Comparison of ENCODE assay signal across 9 mouse cellular contexts in the genomic region with DNA sequence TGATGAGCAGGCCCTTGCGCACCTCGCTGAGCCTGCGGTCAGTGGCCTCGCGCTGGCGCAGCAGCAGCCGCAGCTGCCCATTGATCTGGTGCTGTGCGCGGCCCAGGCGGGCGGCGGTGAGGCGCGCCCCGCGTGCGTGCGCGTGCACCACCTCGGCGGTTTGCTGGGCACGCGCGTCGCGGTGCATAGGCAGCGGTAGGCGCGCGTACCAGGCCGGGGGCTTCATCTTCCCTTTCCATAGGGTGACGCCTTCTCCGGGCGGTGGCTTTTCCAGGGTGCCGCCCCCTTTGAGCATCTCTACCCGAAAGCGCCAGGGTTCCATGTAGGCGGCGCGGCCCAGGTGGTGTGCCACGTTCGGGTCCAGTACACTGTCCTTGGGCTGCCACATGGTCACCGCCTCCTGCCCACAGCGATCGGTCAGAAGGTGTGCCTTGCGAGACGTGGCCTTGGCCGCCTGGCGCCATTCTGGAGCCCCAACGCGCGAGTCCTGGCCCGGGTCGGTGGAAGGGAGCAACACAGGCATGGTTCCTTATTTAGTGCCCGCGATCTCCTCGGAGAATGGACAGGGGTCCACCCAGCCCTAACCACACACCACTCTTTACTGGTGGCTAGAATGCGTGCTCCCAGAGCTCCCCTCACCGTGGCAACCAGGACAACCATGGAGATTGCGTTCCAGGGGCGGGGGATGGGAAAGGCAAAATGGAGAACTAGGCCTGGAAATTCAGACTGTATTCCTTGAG. TPM values are rescaled to one million over a fixed set of nuclear protein-coding genes. Genes with fewer than 3 reads are reported as not detected.
A peak's percentile ranks its signal among the peaks of the same experiment; 100 is the strongest.
DNase-seq lines count a peak whose midpoint lies in the region; ATAC-seq and TF ChIP-seq lines count a peak whose summit lies in the region.
"Had no signal": no experiment of that assay in that cellular context is flagged by ENCODE, and none has a peak within 500 bp of the region (broad histone marks: within the 10 kb centered on the region; RNA-seq: fewer than 3 reads in every experiment).

Gene Ccdc105 (minus strand): TSS at position 614 of the 740 bp plus-strand sequence.

- TF ChIP-seq POLR2A in testis, adult 2 months (IDR thresholded peaks at IDR 0.05; ENCODE audit: control insufficient read depth, low read depth, low read length) = peak; percentile 72

- peak; percentile 87 for ATAC-seq in frontal cortex, adult (ENCODE audit: low TSS enrichment)
- peak; percentile 95 for ATAC-seq in hindbrain, embryonic 16.5 days
- ATAC-seq in midbrain, embryonic 15.5 days (replicated peaks) = peak; percentile 96

- TF ChIP-seq CTCF in testis, adult 2 months (IDR thresholded peaks at IDR 0.05; ENCODE audit: control insufficient read depth, insufficient read depth, insufficient replicate concordance, low read depth, low read length) = no peak

- DNase-seq in adrenal gland, postnatal 10 days = peak; percentile 76
- peak; percentile 83 for DNase-seq in cerebellum, adult 9-10 months
- peak; percentile 76 to 88 for DNase-seq in left cerebral cortex, postnatal 36 days (ENCODE audit: low spot score in 2 of 2)
- no peak for DNase-seq in thymus, postnatal 10 days (ENCODE audit: low spot score in 2 of 2)

- H3K4me3 ChIP-seq in hindbrain, embryonic 16.5 days (ENCODE audit: low read length) = peak within 1 kb of the TSS; percentile 58
- H3K4me3 ChIP-seq in midbrain, embryonic 15.5 days = peak within 1 kb of the TSS; percentile 54
- peak within 1 kb of the TSS; percentile 82 for H3K4me3 ChIP-seq in testis, adult 2 months (ENCODE audit: control insufficient read depth, low read depth, low read length)

- no peaks in the 10 kb centered on the region for H3K9me3 ChIP-seq in hindbrain, embryonic 16.5 days (ENCODE audit: control insufficient read depth, low read length)
- no peaks in the 10 kb centered on the region for H3K9me3 ChIP-seq in midbrain, embryonic 15.5 days

- H3K27me3 ChIP-seq in hindbrain, embryonic 16.5 days (replicated peaks; ENCODE audit: control insufficient read depth, insufficient read depth, low read length) = no peaks in the 10 kb centered on the region
- no peaks in the 10 kb centered on the region for H3K27me3 ChIP-seq in midbrain, embryonic 15.5 days (replicated peaks)
- no peaks in the 10 kb centered on the region for H3K27me3 ChIP-seq in testis, adult 2 months (ENCODE audit: control insufficient read depth, insufficient read depth, low read length)

- H3K36me3 ChIP-seq in hindbrain, embryonic 16.5 days (ENCODE audit: control insufficient read depth, insufficient read depth, low read length) = no peaks in the 10 kb centered on the region
- no peaks in the 10 kb centered on the region for H3K36me3 ChIP-seq in midbrain, embryonic 15.5 days (replicated peaks)
- H3K36me3 ChIP-seq in testis, adult 2 months (ENCODE audit: control insufficient read depth, insufficient read depth, low read length) = no peaks in the 10 kb centered on the region

- peaks cover 5% of the 10 kb centered on the region for H3K4me1 ChIP-seq in hindbrain, embryonic 16.5 days (ENCODE audit: control insufficient read depth, insufficient read depth, low read depth, low read length)
- H3K4me1 ChIP-seq in midbrain, embryonic 15.5 days = peaks cover 20% of the 10 kb centered on the region
- H3K4me1 ChIP-seq in testis, adult 2 months (ENCODE audit: control insufficient read depth, insufficient read depth, low read length) = peaks cover 17% of the 10 kb centered on the region

- peak within 1 kb of the TSS; percentile 93 for H3K4me2 ChIP-seq in hindbrain, embryonic 16.5 days (ENCODE audit: low read length)
- peak within 1 kb of the TSS; percentile 87 for H3K4me2 ChIP-seq in midbrain, embryonic 15.5 days

- H3K9ac ChIP-seq in hindbrain, embryonic 16.5 days (ENCODE audit: low read depth, low read length) = peak within 1 kb of the TSS; percentile 88
- H3K9ac ChIP-seq in midbrain, embryonic 15.5 days = peak within 1 kb of the TSS; percentile 79

- H3K27ac ChIP-seq in hindbrain, embryonic 16.5 days (ENCODE audit: low read depth, low read length) = peak within 1 kb of the TSS; percentile 95
- H3K27ac ChIP-seq in midbrain, embryonic 15.5 days = peak within 1 kb of the TSS; percentile 92
- H3K27ac ChIP-seq in testis, adult 2 months (ENCODE audit: control insufficient read depth, insufficient read depth, low read depth, low read length) = peak within 1 kb of the TSS; percentile 81

- under 1% methylated on average over 58 of the region's 61 CpGs for WGBS in hindbrain, embryonic 16.5 days
- WGBS in midbrain, embryonic 15.5 days = under 1% methylated on average over 61 of the region's 61 CpGs

- intact Hi-C loops in left cerebral cortex, postnatal 36 days (cut with DNase I) = loop anchor here (10.0 kb wide), 1 partner anchor 912 kb away; the partner anchor contains the start of genes Madcam1 and Tpgs1

RNA-seq across cellular contexts. Expression of gene Ccdc105, which starts in this region (rescaled TPM):
- total RNA-seq in adrenal gland, postnatal 10 days (2021) = not detected
- polyA plus RNA-seq in hindbrain, embryonic 16.5 days (2015; fragmentation: Nextera tagmentation; extraction: Ambion mirVana) = 0.25 and 0.26 TPM in 2 replicates
- total RNA-seq in left cerebral cortex, postnatal 36 days (2021) = under 1 TPM; 0.61 to 0.79 TPM
- 0.29 and 0.50 TPM in 2 replicates for polyA plus RNA-seq in midbrain, embryonic 15.5 days (2015; fragmentation: Nextera tagmentation; extraction: Ambion mirVana)
- 93.9 and 119 TPM in 2 replicates for polyA plus RNA-seq in testis, adult 2 months (2012; rRNA removed)
- total RNA-seq: gastrocnemius, adult 8-10 months had no signal

Comparison
In these comparisons a context has a peak if more than half of its experiments do, and no peak if none do; other contexts are left out.
1. RNA of gene Ccdc105 (polyA plus RNA-seq): 93.9 to 119 TPM in testis, adult 2 months; 0.29 to 0.50 TPM in midbrain, embryonic 15.5 days and 0.25 to 0.26 TPM in hindbrain, embryonic 16.5 days; every median in the first group is over 10 times any median in the second.
2. Peak in DNase-seq in adrenal gland, postnatal 10 days; RNA of the gene not detected or under 1 TPM.
3. Peak in ATAC-seq, H3K4me3 ChIP-seq, H3K27ac ChIP-seq, H3K9ac ChIP-seq and H3K4me2 ChIP-seq in hindbrain, embryonic 16.5 days; RNA of the gene not detected or under 1 TPM.
4. Peak in DNase-seq in left cerebral cortex, postnatal 36 days; RNA of the gene not detected or under 1 TPM.
5. Peak in ATAC-seq, H3K4me3 ChIP-seq, H3K27ac ChIP-seq, H3K9ac ChIP-seq and H3K4me2 ChIP-seq in midbrain, embryonic 15.5 days; RNA of the gene not detected or under 1 TPM.
6. Peak in every context shown above with its lines, with median percentiles within 50 percentile points of each other: ATAC-seq, H3K27ac ChIP-seq and H3K4me3 ChIP-seq.